Mouse (Mus musculus): Measurements from ENCODE around the gene Ube2k. TPM values are rescaled to one million over a fixed set of nuclear protein-coding genes. Genes with fewer than 3 reads are reported as not detected.
"Not testable (repeated sequence)": the region's sequence is repeated elsewhere in the genome, so short reads cannot be mapped to it uniquely, and the experiment has no call there.

Gene Ube2k
- total RNA-seq, 2 experiments from 2014 or later = 80.3 to 81.8 TPM

DNA sequence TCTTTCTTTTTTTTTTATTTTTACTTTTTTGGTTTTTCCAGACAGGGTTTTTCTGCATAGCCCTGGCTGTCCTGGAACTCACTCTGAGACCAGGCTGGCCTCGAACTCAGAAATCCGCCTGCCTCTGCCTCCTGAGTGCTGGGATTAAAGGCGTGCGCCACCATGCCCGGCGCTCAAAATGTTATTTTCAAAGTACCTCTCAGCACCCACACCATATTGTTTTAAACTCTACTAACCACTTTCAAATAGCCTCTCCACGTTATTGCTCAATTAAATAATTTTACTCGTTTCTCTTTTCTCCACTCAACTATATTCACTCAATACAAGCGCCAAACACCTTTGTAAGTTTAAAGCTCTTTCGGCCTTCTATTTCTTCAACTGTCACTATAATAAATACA lies 966 bp upstream of the Ube2k start:
- DNase-seq = not testable (repeated sequence)
- intact Hi-C loops (cut with DNase I) = loop anchor here (2.0 to 10.0 kb wide), 4 partner anchors 43 to 419 kb away; partner anchors contain the start of gene Gm43552

DNA sequence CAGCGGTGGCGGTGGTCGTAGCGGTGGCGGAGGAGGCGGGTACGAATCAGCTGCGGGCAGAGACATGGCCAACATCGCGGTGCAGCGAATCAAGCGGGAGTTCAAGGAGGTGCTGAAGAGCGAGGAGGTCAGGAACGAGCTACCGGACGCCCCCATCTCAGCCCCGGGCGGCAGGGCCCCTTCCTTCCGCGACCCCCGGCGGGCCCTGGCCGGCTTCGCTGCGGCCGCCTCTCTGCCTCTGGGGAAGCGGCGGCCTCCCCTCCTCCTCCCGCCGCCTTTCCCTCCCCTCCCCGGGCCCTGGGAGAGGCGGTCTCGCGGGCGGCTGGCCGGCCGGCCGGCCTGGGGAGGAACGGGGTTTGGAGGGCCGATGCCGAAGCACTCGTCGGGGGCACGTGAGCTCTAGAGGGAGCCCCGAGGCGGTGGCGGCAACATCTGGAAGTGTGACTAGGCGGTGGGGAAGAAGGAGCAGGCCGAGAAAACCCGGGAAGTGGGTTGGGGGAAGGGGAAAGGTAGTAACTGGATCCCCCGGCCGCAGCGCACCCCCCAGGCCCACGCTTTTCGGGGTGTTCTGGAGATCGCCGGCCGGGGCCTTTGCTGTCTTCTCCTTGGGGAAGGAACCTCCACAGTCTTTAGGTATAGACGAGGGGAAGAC lies 513 bp downstream of the Ube2k start:
- intact Hi-C loops (cut with DNase I) = loop anchor here (2.0 to 10.0 kb wide), 4 partner anchors 45 to 417 kb away; partner anchors contain the start of gene Gm43552

DNA sequence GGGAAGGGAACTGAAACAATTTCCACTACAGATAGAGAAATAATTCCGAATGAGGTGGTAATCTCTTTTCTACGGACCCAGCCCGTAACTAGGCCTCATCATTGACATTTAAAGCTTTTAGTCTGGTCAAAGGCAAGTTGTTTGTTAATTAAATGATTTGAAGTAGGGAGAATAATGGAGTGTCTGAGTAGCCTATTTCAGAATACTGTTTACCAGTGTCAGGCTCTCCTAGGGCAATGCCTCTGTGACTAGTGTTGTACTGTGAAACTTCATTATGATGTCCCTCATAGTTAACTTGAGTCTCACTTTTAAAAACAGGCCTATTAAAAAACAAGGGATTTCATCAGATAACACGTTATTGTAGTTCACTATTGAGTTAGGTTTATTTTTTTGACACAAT lies 1.1 kb downstream of the Ube2k start:
- intact Hi-C loops (cut with DNase I) = loop anchor here (5.0 to 10.0 kb wide), 3 partner anchors 44 to 417 kb away; no protein-coding TSS in a partner anchor
- no peak for DNase-seq

More for the DNA sequence above, 513 bp downstream of the Ube2k start:
- no peak for DNase-seq

DNA sequence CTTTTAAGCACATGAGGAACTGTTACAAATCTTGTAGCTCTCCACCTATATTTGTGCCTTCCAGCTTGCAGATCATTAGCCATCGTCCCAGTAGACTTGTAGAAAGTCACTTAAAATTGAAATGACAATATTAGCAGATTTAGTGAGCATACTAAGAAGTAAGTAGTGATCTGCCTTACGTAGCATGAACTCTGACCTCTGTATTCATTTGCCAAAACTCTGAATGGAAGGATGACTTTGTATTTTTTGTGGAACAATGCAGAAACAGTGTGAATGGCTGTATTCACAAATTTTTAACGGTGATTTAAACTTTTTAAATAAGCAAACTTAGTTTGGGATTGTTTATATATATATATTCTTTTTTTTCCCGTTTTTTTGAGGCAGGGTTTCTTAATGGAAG lies 1.8 kb downstream of the Ube2k start:
- intact Hi-C loops (cut with DNase I) = loop anchor here (5.0 to 10.0 kb wide), 3 partner anchors 43 to 416 kb away; no protein-coding TSS in a partner anchor
- no peak for DNase-seq

DNA sequence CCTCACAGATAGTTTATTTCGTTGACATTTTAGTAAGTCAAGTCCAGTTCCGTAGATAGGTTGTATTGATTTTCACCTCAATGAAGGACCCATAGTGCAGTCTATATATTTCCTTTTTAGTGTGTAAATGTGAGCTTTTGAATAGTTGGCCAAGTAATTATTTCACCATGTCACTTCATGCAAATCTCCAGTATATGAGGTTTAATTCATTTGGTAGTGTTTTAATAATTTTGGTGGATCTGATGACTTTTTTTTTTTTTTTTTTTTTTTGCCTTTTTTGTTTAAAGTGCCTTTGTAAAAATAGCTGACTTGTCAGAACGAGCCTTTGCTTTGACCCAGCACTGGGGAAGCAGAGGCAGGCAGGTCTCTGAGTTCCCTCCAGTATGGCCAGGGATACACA lies 2.8 kb downstream of the Ube2k start:
- intact Hi-C loops (cut with DNase I) = loop anchor here (5.0 to 10.0 kb wide), 3 partner anchors 43 to 415 kb away; no protein-coding TSS in a partner anchor
- no peak for DNase-seq

DNA sequence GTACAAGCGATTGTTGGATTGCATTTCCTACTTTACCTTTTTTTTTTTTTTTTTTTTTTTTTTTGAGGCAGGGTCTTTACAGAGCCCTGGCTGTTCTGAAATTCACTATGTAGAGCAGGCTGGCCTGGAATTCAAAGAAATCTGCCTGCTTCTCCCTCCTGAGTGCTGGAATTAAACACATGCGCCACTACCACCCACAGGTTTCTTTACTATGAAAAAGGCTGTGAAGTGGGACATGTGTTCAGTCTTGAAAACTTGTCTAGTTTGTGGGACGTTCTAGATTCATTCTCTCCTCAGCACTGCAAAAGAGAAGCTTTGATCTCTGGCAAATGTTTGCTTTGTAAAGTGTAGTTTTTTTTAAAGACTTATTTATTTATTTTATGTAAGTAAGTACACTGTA lies 4.9 kb downstream of the Ube2k start:
- intact Hi-C loops (cut with DNase I) = no loop called here

DNA sequence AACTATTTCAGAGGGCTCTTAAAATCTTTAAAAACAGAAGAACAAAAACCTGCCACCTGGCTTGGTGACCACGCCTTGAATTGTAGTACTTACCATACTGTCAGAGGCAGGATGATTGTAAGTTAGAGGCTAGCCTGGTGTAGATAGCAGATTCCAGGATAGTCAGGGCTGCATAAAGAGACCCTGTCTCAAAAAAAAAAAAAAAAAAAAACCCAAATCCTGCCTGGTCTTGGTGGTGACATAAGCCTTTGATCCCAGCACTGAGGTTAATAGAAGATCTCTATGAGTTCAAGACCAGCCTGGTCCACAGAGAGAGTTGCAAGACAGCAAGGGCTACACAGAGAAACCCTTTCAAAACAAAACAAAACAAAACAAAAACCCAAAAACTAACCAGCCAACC lies 6.5 kb downstream of the Ube2k start:
- intact Hi-C loops (cut with DNase I) = no loop called here
- DNase-seq = no peak

More for the DNA sequence above, 4.9 kb downstream of the Ube2k start:
- no peak for DNase-seq

DNA sequence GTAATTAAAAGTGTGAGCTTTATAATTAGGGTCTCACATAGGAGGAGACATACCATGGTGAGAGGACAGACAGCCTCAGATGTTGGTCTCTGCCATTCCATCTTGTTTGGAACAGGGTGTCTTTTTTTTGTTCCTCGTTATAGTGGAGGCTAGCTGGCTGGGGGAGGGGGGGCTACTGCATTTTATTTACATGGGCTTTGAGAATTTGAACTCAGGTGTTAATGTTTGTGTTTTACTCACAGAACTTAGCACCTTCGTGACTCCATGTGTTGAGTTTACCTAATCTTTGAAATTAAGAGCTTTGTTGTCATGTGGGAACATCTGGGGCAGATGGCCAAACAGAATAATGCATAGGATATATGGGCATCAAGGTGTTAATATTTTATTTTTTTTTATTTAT lies 7.6 kb downstream of the Ube2k start:
- DNase-seq = no peak
- intact Hi-C loops (cut with DNase I) = no loop called here

DNA sequence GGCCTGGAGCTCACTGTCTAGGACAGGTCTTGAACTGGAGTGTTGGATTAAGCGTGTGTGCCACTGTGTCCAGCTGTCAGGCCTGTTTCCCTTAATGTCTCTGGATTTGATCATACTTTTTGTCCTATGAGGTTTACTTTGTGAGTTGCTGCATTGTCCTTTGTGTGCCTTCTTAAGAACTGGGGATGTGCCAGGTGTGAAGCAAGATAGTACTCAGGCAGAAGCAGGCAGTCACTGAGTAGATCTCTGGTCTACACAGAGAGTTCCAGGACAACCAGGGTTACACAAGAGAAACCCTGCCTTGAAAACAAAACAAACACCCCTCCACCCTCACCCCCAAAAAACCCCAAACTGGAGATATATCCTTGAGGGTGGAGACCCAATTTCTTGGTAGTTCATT lies 12.6 kb downstream of the Ube2k start:
- DNase-seq = no peak
- intact Hi-C loops (cut with DNase I) = no loop called here

DNA sequence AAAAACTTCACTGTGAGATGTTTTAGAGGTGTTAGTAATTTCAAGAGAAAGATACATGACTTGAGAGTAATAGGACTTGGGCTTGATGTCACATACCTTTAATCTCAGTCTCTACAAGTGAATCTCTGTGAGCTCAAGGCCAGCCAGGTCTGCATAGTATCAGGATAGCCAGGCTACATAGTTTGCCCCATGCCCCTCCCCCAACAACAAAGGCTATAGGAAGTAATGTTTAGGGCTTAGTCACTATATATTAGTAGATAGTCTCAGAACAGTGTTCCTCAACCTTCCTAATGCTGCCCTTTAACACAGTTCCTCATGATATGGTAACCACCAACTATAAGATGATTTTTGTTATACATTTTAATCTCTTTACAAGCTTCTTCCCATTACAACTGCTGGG lies 20.1 kb downstream of the Ube2k start:
- intact Hi-C loops (cut with DNase I) = no loop called here
- no peak for DNase-seq

DNA sequence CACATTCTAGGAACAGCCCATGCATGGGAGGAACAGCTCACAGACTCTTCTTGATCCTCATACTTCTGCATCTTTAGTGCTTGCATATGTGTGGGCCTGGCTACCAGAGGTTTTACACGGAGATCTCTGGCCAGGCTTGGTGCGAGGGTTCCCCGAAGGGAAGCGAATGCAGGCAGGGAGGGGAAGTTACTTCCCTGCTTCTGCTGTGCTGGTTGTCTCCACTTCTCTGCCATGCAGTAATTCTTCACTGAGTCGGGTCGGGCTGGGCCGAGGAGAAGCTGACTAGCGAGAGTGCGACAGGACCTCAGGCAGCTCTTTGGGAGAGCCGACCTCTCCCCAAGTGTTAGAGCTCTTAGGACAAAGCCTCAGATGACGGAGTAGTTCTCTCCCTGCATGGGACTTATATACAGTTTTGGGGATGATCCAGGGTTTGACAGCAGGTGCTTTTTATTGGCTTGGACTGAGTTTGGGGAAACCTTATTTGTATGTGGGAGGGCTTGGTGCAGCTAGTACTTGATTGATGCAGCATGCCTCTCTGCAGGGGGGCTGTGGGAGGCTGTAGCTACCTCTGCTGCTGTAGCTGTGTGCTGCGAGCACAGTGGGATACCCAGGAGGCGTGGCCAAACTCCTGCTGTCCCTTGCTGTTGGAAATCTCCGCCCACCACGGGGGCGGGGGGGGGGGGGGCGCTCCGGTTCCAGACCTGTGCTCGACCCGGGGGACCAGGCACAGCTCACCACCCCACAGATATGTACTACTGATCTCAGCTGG lies 24.3 kb downstream of the Ube2k start:
- DNase-seq = no peak
- intact Hi-C loops (cut with DNase I) = no loop called here

DNA sequence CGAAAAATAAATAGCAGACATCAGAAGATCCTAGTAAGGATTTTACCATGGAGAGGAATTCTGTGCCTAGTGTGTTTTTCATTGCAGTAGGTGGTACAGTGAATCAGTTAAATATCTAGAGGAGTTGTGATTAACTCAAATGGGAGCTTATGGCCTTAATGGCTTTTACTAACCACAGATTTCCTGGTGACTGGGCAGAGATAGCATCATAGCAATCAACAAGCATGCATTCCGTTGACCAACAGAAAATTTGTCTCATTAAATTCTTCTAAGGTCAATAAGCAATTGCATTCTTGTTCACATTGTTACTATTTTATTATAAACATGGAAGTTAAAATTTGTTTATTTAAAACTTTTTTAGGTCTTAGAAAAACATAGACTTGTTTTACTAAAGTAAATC lies 28.5 kb downstream of the Ube2k start:
- DNase-seq = no peak
- intact Hi-C loops (cut with DNase I) = no loop called here

DNA sequence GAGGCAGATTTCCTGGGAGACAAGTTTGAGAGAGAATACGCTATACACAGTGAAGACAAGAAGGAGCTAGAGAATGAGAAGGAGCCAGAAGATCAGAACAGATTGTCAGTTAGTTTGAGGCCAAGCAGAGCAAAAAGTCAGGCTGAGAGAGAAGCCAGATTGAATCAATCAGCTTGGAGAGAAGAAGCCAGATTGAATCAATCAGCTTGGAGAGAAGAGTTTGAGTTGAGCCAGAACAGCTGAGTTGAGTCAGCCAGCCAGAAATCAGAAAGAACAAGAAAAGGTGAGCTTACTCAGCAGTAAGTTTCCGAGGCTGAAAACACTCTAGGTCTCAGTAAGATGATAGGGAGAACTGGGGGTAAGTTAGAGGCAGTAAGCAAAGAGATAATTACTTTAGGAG lies 37.8 kb downstream of the Ube2k start:
- intact Hi-C loops (cut with DNase I) = no loop called here

DNA sequence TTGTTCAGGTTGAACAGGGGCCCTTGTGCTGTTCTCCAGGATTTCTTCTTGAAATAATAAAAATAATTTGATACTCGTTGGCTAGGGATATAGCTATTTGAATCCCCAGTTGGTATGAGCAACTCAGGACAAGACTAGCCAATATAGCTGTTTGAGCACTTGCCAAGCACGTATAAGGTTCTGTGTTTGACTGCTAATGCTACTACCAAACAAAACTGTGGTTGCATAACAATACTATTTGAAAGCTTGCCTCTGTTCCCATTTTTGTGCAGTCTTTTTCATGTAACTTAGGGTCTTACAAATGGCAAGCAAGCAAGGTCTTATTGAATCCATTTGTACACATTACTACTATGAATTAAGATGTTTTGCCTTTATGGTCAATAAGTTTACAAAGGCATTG lies 38.9 kb downstream of the Ube2k start:
- DNase-seq = no peak
- intact Hi-C loops (cut with DNase I) = no loop called here

More for the DNA sequence above, 37.8 kb downstream of the Ube2k start:
- DNase-seq = no peak

DNA sequence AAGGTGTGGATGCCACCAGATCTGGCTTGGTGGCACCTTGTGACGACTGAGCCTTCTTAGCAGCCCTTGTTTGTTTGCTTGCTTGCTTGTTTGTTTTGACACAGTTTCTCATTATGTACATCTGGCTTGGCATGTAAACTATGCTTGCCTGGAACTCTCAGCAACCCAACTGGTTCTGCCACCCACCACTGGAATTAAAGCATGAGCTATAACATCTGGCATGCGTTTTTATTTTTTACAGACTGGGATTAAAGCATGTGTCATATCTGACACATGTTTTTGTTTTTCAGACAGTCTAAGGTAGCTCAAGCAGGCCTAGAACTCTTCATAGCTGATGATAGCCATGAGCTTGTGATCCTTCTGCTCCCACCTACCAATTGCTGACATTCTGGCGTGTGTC lies 41.5 kb downstream of the Ube2k start:
- no peak for DNase-seq
- intact Hi-C loops (cut with DNase I) = no loop called here

DNA sequence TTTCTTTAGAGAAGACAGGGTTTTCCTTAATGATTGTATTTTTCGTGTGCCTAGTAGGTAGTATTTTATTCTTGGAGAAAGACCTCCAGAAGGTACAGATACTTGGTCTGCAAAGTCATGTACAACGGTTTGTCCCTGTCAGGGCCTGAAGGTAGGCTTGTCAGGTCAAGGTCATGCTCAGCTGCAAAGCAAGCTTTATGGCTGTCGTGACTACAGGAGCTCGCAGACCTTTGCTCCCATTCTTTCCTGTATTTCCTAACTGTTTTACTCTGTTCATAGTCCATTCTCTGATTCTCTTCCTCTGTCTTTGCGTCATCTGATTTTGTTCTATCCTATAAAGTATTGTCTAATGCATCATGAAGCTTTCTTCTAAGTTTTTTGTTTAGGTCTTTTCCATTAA lies 49.3 kb downstream of the Ube2k start:
- DNase-seq = no peak
- intact Hi-C loops (cut with DNase I) = no loop called here

DNA sequence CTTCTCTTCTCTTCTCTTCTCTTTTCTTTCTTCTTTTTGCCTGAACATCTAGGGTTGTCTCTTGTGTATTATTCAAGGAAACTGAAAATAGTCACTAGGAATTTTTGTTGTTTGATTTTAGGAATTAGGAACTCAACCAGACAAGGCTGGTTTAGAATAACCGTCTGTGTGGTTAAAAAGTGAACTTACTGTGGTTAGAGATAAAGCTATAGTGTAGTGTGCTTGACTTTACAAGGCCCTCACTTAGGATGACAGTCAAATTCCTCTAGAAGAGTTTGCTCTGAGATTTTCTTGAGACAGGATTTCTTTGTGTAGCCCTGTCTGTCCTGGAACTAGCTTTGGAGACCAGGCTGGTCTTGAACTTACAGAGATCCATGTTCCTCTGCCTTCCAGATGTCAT lies 53.2 kb downstream of the Ube2k start:
- DNase-seq = no peak
- intact Hi-C loops (cut with DNase I) = no loop called here

DNA sequence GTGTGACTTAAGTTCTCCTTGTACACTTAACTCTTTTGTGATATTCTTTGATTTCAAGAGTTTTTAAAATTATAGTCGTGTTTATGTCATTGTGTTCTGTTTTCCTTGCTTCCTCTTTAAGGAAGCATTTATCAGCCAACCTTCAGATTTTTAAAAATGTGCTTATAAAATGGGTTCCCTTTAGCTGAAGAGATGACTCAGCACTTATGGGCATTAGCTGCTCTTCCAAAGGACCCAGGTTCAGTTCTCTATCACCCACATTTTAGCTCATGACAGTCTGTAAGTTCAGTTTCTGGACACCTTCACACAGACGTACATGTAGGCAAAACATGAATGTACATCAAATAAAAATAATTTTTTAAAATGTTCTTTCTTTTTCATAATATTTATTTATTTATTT lies 55.4 kb downstream of the Ube2k start:
- no peak for DNase-seq
- intact Hi-C loops (cut with DNase I) = no loop called here

DNA sequence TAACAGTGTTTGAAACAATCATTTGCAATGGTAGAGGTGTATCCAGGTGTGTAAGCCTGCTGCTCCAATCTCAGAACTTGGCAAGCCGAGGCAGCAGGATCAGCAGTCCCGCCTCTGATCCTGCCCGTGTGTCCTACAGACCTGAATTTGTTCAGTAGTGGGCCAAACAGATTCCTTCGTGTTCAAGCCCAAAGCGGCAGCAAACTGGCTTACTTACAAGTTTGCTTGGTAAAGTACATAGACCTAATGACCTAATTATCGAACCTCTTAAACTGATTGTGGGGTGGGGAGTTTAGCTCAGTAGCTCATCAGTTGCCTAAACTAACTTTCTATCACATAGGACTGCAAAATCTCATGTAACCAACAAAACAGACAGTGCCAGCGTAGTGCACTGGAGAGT lies 62.6 kb downstream of the Ube2k start:
- intact Hi-C loops (cut with DNase I) = no loop called here

DNA sequence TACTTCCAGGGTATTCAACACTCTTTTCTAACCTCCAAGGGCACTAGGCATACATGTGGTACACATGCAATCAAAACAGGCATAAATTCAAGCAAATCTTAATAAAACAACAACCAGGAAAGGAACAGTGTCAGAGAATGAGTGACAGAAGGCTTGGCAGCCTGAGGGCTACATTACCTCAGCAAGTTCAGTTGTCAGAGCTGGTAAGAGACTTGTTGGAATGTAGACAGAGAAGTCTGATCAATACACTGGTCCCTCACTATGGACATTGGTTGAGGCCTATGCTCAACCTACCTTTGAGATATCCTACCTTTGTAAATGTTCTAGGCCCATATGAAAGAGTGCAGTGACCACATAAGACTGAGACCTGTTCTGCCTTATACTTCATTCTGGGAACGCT lies 69.8 kb downstream of the Ube2k start:
- intact Hi-C loops (cut with DNase I) = no loop called here

More for the DNA sequence above, 62.6 kb downstream of the Ube2k start:
- no peak for DNase-seq

DNA sequence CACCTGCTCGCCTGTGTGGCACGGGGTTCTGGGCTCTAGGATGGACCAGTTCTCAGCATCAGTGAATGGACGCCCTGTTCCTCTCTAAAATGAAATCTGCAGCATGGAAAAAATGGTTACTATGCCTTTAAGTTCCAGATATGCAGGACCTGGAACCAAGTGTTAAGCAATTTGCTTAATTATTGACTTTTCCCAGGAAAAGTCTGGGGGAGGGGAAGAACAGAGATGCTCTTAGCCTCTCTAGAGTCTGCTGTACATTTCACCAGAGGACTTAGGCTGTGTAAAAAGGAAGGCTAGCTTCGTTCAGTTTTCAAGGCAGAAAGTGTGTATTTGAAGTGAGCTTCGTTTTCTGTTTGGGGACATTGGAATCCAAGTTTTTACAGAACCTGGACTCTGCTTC lies 72.7 kb downstream of the Ube2k start:
- intact Hi-C loops (cut with DNase I) = no loop called here
- no peak for DNase-seq

More for the DNA sequence above, 69.8 kb downstream of the Ube2k start:
- no peak for DNase-seq

DNA sequence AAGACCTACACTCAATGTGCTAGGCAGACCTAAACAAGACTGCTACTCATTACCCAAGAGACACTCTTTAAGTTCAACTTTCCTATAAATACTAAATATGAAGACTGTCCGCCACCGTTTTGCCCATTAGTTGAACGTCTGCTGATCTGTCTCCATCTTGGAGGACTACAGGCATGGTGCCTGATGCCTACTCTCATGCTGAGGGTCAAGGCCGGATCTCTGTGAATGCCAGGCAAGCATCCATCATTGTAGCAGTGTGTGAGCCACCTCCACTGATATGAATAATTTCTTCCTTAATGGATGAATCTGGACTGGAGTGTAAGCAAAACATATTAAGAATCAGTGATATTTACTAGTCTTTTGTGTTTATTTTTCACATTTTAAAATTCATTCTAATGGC lies 73.5 kb downstream of the Ube2k start:
- no peak for DNase-seq
- intact Hi-C loops (cut with DNase I) = no loop called here
